In genomic region chr10:127380251-127380691, GRCm38 (mm10) we compare ENCODE assay signal across 7 mouse cellular contexts. TPM values are rescaled to one million over a fixed set of nuclear protein-coding genes. Genes with fewer than 3 reads are reported as not detected.
DNase-seq lines count a peak whose midpoint lies in the region; ATAC-seq lines count a peak whose summit lies in the region.

Gene R3hdm2 (plus strand): TSS chr10:127380327.

- peak within 1 kb of the TSS; percentile 76 for H3K4me2 ChIP-seq in intestine, embryonic 15.5 days (replicated peaks)

- intact Hi-C loops in gastrocnemius, postnatal 36 days (cut with DNase I): no loop called here
- intact Hi-C loops in left cerebral cortex, postnatal 25 days (cut with DNase I): loop anchor here (2.0 kb wide), 1 partner anchor 25 kb away; the partner anchor contains the start of gene Inhbe

- under 1% methylated on average over 48 of the region's 53 CpGs for WGBS in intestine, embryonic 15.5 days
- under 1% methylated on average over 52 of the region's 53 CpGs for WGBS in midbrain, embryonic 10.5 days

- peak within 1 kb of the TSS; percentile 93 for H3K27ac ChIP-seq in intestine, embryonic 15.5 days
- peak within 1 kb of the TSS; percentile 94 for H3K27ac ChIP-seq in midbrain, embryonic 10.5 days (replicated peaks)

- peak; percentile 84 to 89 for DNase-seq in adrenal gland, adult 18-20 months (ENCODE audit: low spot score in 2 of 2)
- peak; percentile 98 for DNase-seq in embryo, embryonic 11 days
- peak; percentile 83 to 85 for DNase-seq in gastrocnemius, postnatal 36 days
- peak; percentile 93 for DNase-seq in left cerebral cortex, postnatal 25 days (ENCODE audit: low spot score in 2 of 2)
- DNase-seq in midbrain, embryonic 10.5 days (ENCODE audit: low spot score): peak; percentile 97
- DNase-seq in right cerebral cortex, postnatal 4 days: peak; percentile 91

- no peaks in the 10 kb centered on the region for H3K27me3 ChIP-seq in intestine, embryonic 15.5 days (replicated peaks)
- no peaks in the 10 kb centered on the region for H3K27me3 ChIP-seq in midbrain, embryonic 10.5 days (ENCODE audit: low read depth, poor library complexity, severe bottlenecking)

- H3K36me3 ChIP-seq in intestine, embryonic 15.5 days: no peaks in the 10 kb centered on the region
- no peaks in the 10 kb centered on the region for H3K36me3 ChIP-seq in midbrain, embryonic 10.5 days

- H3K9me3 ChIP-seq in intestine, embryonic 15.5 days: no peaks in the 10 kb centered on the region
- no peaks in the 10 kb centered on the region for H3K9me3 ChIP-seq in midbrain, embryonic 10.5 days (replicated peaks)

- peak; percentile 99 for ATAC-seq in intestine, embryonic 15.5 days

- H3K4me1 ChIP-seq in intestine, embryonic 15.5 days (replicated peaks): peaks cover 3% of the 10 kb centered on the region; the same call in 1 of the 2 replicates
- H3K4me1 ChIP-seq in midbrain, embryonic 10.5 days: peaks cover 29% of the 10 kb centered on the region

- H3K4me3 ChIP-seq in intestine, embryonic 15.5 days (replicated peaks): peak within 1 kb of the TSS; percentile 69
- peak within 1 kb of the TSS; percentile 73 for H3K4me3 ChIP-seq in midbrain, embryonic 10.5 days

- peak within 1 kb of the TSS; percentile 78 for H3K9ac ChIP-seq in intestine, embryonic 15.5 days

RNA-seq across cellular contexts. Expression of gene R3hdm2, which starts in this region (rescaled TPM):
- total RNA-seq in adrenal gland, adult 18-20 months (2021): 100 to 1,000 TPM; 104 to 117 TPM
- 100 to 1,000 TPM in 1 of 2 experiments, 10 to 100 TPM in 1; 89.7 to 129 TPM for total RNA-seq in gastrocnemius, postnatal 36 days (2021)
- 29.5 and 31.1 TPM in 2 replicates for polyA plus RNA-seq in intestine, embryonic 15.5 days (2015; fragmentation: Nextera tagmentation; extraction: Ambion mirVana)
- 100 to 1,000 TPM; 316 to 372 TPM for total RNA-seq in left cerebral cortex, postnatal 25 days (2021)
- polyA plus RNA-seq in midbrain, embryonic 10.5 days (2016; fragmentation: Nextera tagmentation; extraction: Ambion mirVana): 29.6 and 34.5 TPM in 2 replicates

Comparison
In these comparisons a context has a peak if more than half of its experiments do, and no peak if none do; other contexts are left out.
1. Peak in every context shown above with its lines: DNase-seq, ATAC-seq, H3K4me3 ChIP-seq and H3K27ac ChIP-seq.